Mouse (Mus musculus) bone marrow, adult 2 months (tissue): ENCODE measurements around the gene Sla2.

Experiments used
- CTCF ChIP-seq: fragments of 200-500 bp; IDR thresholded peaks from 2 replicates; pipeline ENCODE4 v1.5.1; 2011; ENCODE audit warnings: low read length, control low read depth; ENCODE audit not compliant: control insufficient read depth, insufficient read depth
- POLR2A ChIP-seq: fragments of 200-500 bp; IDR thresholded peaks from 2 replicates; pipeline ENCODE4 v1.6.1; 2011; ENCODE audit warnings: low read depth, mild to moderate bottlenecking, control low read depth, low read length, borderline replicate concordance; ENCODE audit not compliant: control insufficient read depth

- TF ChIP-seq CTCF: no peak
- TF ChIP-seq POLR2A: no peak
Measured at GRCm38 (mm10) chr2:156933426-156933825, 46.4 kb upstream of the Sla2 start.
